Mouse (Mus musculus): ENCODE data around the gene Rbms3. TPM values are rescaled to one million over a fixed set of nuclear protein-coding genes. Genes with fewer than 3 reads are reported as not detected.

Gene Rbms3
- polyA plus RNA-seq, 1 experiment: not detected

GRCm38 (mm10) chr9:117274846-117275245 lies 354.9 kb downstream of the Rbms3 start:
- Histone ChIP-seq H3K4me1 (ENCODE audit: control insufficient read depth, insufficient read depth, low read length) (peaks cover 4% of the 10 kb centered on the region; the same call in 1 of the 2 replicates), H3K4me3 (ENCODE audit: insufficient read depth, low read depth, low read length) (no peak overlapping the region), H3K27ac (ENCODE audit: insufficient read depth, low read depth, low read length) (no peak overlapping the region)
- TF ChIP-seq POLR2A (IDR thresholded peaks at IDR 0.05; ENCODE audit: insufficient read depth, low read depth, low read length) (no peak), CTCF (IDR thresholded peaks at IDR 0.05; ENCODE audit: insufficient read depth, low read depth, low read length) (no peak)
- 70% methylated on average over 12 of the region's 12 CpGs for WGBS

- TF ChIP-seq POLR2A (IDR thresholded peaks at IDR 0.05; ENCODE audit: insufficient read depth, low read depth, low read length) (no peak), CTCF (IDR thresholded peaks at IDR 0.05; ENCODE audit: insufficient read depth, low read depth, low read length) (no peak)
- Histone ChIP-seq H3K27ac (ENCODE audit: insufficient read depth, low read depth, low read length) (no peak overlapping the region), H3K4me3 (ENCODE audit: insufficient read depth, low read depth, low read length) (no peak overlapping the region), H3K4me1 (ENCODE audit: control insufficient read depth, insufficient read depth, low read length) (no peaks in the 10 kb centered on the region)
- 90% methylated on average over 5 of the region's 5 CpGs for WGBS
Measured at GRCm38 (mm10) chr9:117259614-117260013, 370.1 kb downstream of the Rbms3 start.

GRCm38 (mm10) chr9:117253361-117253760 lies 376.4 kb downstream of the Rbms3 start:
- peak overlapping the region; percentile 43 for H3K4me3 ChIP-seq (ENCODE audit: insufficient read depth, low read depth, low read length)
- TF ChIP-seq CTCF (IDR thresholded peaks at IDR 0.05; ENCODE audit: insufficient read depth, low read depth, low read length): no peak
- no peak for TF ChIP-seq POLR2A (IDR thresholded peaks at IDR 0.05; ENCODE audit: insufficient read depth, low read depth, low read length)
- peaks cover 4% of the 10 kb centered on the region for H3K4me1 ChIP-seq (ENCODE audit: control insufficient read depth, insufficient read depth, low read length)
- peak overlapping the region; percentile 76; the same call in 1 of the 2 replicates for H3K27ac ChIP-seq (ENCODE audit: insufficient read depth, low read depth, low read length)
- WGBS: 12% methylated on average over 11 of the region's 11 CpGs

GRCm38 (mm10) chr9:117252411-117252861 lies 377.3 kb downstream of the Rbms3 start:
- H3K4me1 ChIP-seq (ENCODE audit: control insufficient read depth, insufficient read depth, low read length): peaks cover 7% of the 10 kb centered on the region
- H3K4me3 ChIP-seq (ENCODE audit: insufficient read depth, low read depth, low read length): peak overlapping the region; percentile 64
- 2% methylated on average over 10 of the region's 10 CpGs for WGBS
- TF ChIP-seq CTCF (IDR thresholded peaks at IDR 0.05; ENCODE audit: insufficient read depth, low read depth, low read length): no peak
- no peak for TF ChIP-seq POLR2A (IDR thresholded peaks at IDR 0.05; ENCODE audit: insufficient read depth, low read depth, low read length)
- peak overlapping the region; percentile 86 for H3K27ac ChIP-seq (ENCODE audit: insufficient read depth, low read depth, low read length)

GRCm38 (mm10) chr9:117251521-117252368 lies 378.0 kb downstream of the Rbms3 start:
- peaks cover 9% of the 10 kb centered on the region for H3K4me1 ChIP-seq (ENCODE audit: control insufficient read depth, insufficient read depth, low read length)
- H3K27ac ChIP-seq (ENCODE audit: insufficient read depth, low read depth, low read length): peak overlapping the region; percentile 9; the same call in 1 of the 2 replicates
- H3K4me3 ChIP-seq (ENCODE audit: insufficient read depth, low read depth, low read length): peak overlapping the region; percentile 64
- under 1% methylated on average over 29 of the region's 29 CpGs for WGBS
- TF ChIP-seq POLR2A (IDR thresholded peaks at IDR 0.05; ENCODE audit: insufficient read depth, low read depth, low read length): no peak
- no peak for TF ChIP-seq CTCF (IDR thresholded peaks at IDR 0.05; ENCODE audit: insufficient read depth, low read depth, low read length)

DNA sequence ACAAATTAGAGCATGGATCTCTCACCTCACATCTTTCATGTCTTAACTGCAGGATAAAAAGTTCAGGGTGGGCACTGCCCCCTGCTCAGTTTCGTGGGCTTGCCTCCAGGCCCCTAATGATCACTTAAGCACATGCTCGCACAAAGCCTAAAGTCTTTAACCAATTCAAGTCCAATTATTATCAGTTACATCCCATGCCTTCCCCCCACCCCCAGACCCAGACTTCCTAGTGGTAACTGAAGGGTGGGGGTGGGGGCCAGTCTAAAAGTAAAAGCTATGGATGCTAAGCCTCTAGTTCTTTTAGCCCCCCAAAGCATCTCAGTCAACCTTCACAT lies 378.9 kb downstream of the Rbms3 start:
- H3K27ac ChIP-seq (ENCODE audit: insufficient read depth, low read depth, low read length): no peak overlapping the region
- H3K4me1 ChIP-seq (ENCODE audit: control insufficient read depth, insufficient read depth, low read length): peaks cover 14% of the 10 kb centered on the region
- no peak for TF ChIP-seq CTCF (IDR thresholded peaks at IDR 0.05; ENCODE audit: insufficient read depth, low read depth, low read length)
- no peak for TF ChIP-seq POLR2A (IDR thresholded peaks at IDR 0.05; ENCODE audit: insufficient read depth, low read depth, low read length)
- H3K4me3 ChIP-seq (ENCODE audit: insufficient read depth, low read depth, low read length): peak overlapping the region; percentile 13
- 43% methylated on average over 2 of the region's 2 CpGs for WGBS

GRCm38 (mm10) chr9:117250036-117250830 lies 379.5 kb downstream of the Rbms3 start:
- TF ChIP-seq CTCF (IDR thresholded peaks at IDR 0.05; ENCODE audit: insufficient read depth, low read depth, low read length) (no peak), POLR2A (IDR thresholded peaks at IDR 0.05; ENCODE audit: insufficient read depth, low read depth, low read length) (no peak)
- Histone ChIP-seq H3K4me1 (ENCODE audit: control insufficient read depth, insufficient read depth, low read length) (peaks cover 14% of the 10 kb centered on the region), H3K27ac (ENCODE audit: insufficient read depth, low read depth, low read length) (no peak overlapping the region), H3K4me3 (ENCODE audit: insufficient read depth, low read depth, low read length) (peak overlapping the region; percentile 13)
- WGBS: 44% methylated on average over 13 of the region's 13 CpGs

DNA sequence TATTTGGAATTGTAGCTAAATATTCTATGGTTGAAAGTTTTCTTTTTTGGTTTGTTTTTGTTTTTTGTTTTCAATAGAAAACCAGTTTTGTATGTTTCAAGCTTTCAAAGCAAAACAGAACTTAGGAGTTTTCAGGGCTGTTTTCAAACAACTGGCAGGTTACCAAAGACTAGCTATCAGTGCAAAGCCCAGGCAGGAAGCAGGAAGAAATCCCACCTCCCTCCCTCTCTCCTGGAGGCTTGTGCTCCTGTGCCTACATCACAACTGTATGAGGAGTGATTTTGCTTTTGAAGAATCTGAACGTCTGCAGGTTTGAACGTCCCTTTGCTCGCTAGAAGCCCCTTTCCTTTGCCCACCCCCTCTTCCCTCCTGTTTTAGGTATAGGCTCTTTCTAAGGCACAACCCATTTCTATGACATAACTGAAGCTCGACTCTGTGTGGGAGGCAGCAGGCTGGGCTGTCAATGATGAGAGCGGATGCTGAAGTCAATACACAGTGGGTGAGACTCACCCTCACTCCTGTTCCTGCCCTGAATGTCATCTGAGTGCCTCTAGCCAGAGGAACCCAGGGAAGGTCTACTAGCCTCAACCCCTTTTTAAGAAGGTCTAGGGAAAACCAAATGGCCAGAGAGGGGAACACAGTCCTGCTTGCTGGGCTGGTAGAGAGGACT lies 382.3 kb downstream of the Rbms3 start:
- Histone ChIP-seq H3K4me1 (ENCODE audit: control insufficient read depth, insufficient read depth, low read length) (peaks cover 11% of the 10 kb centered on the region), H3K27ac (ENCODE audit: insufficient read depth, low read depth, low read length) (no peak overlapping the region), H3K4me3 (ENCODE audit: insufficient read depth, low read depth, low read length) (no peak overlapping the region)
- TF ChIP-seq POLR2A (IDR thresholded peaks at IDR 0.05; ENCODE audit: insufficient read depth, low read depth, low read length): no peak
- WGBS: 55% methylated on average over 5 of the region's 5 CpGs
